Mouse (Mus musculus) bone marrow macrophage, adult 2 months (primary cell): ENCODE measurements around the gene Grwd1. TPM values are rescaled to one million over a fixed set of nuclear protein-coding genes. Genes with fewer than 3 reads are reported as not detected.
A peak's percentile ranks its signal among the peaks of the same experiment; 100 is the strongest.

ENCODE experiments used
- H3K27ac ChIP-seq: 2 replicates; pipeline ENCODE4 v1.5.1; 2012; ENCODE audit warnings: low read depth, low read length; ENCODE audit not compliant: insufficient read depth
- H3K4me1 ChIP-seq: 2 replicates; pipeline ENCODE4 v1.6.1; 2012; ENCODE audit warnings: low read length; ENCODE audit not compliant: control insufficient read depth, insufficient read depth
- H3K4me3 ChIP-seq: 2 replicates; pipeline ENCODE4 v1.5.1; 2012; ENCODE audit warnings: mild to moderate bottlenecking, low read length, moderate library complexity; ENCODE audit not compliant: insufficient read depth
- CTCF ChIP-seq: IDR thresholded peaks from 2 replicates; pipeline ENCODE4 v1.5.1; 2012; ENCODE audit warnings: low read depth, mild to moderate bottlenecking, low read length, moderate library complexity
- POLR2A ChIP-seq: IDR thresholded peaks from 2 replicates; pipeline ENCODE4 v1.6.1; 2012; ENCODE audit warnings: mild to moderate bottlenecking, low read depth, low read length, borderline replicate concordance
- polyA plus RNA-seq: library from polyadenylated mRNA; stranded (reverse); fragments of >200 nt; gene quantifications from 2 replicates; pipeline ENCODE4 v1.2.4, GENCODE M21; 2012; ENCODE audit not compliant: missing spikeins, insufficient read depth, insufficient read length

The Grwd1 gene
- polyA plus RNA-seq, 1 experiment, result 4.4 TPM

DNA sequence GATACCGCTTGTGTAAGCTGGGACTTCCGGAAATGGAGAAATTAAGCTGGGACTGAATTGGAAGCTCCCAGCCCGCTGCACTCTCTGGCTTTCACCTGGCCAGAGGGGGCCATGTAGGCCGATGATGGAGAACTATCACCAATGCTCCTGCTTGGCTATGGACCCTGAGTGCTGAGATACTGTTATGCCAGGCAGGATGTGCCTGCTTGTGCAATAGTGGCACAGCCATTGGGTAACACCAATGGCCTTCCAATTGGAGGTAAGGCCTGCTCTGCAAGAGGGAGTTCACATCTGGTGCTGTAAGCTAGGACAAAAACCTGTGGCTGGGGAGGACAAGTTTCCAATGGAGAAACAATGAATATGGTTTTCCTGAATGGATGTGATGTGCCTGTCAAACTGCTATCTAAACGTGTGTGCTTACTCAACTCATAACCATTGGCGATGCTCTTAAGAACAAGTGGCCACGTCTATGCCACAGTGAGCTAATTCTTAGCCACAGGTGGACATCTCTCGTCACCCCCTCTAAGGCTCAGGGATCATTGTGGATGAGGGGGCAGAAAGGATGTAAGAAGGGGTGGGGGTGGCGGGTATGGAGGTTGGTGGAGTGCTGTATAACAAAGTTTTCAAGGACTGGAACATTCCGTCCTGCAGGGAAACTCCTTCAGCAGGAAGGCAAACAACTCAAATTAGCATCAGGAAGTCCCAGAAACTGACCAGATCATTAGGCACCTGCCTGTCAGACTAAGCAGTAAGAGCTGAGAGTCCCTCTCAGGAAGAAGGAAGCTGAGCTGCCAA is 12.4 kb upstream of the Grwd1 start:
- Histone ChIP-seq H3K27ac (no peak overlapping the region), H3K4me3 (no peak overlapping the region), H3K4me1 (no peaks in the 10 kb centered on the region)
- TF ChIP-seq CTCF, result no peak
- no peak for TF ChIP-seq POLR2A

DNA sequence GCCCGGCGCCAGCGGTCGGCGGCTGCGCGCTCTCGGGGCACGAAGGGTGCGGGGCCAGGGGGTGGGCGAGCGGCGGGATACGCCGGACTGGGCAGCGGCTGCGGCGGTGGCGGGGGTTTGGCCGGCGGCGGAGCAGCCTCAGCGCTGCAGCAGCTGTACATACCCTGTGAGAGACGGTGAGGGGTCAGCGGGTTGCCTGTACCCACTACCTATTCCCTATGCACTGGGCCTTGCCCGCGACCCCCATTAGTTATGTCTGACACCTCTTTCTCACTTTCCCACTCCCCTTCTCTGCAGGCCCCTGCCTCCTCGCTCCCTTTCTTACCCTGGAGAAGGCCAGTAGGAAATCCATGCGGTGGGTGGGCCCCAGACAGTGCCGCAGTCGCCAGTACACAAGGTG is 3.2 kb upstream of the Grwd1 start:
- TF ChIP-seq POLR2A (no peak), CTCF (no peak)
- Histone ChIP-seq H3K4me3 (no peak overlapping the region), H3K4me1 (peaks cover 7% of the 10 kb centered on the region), H3K27ac (no peak overlapping the region)

DNA sequence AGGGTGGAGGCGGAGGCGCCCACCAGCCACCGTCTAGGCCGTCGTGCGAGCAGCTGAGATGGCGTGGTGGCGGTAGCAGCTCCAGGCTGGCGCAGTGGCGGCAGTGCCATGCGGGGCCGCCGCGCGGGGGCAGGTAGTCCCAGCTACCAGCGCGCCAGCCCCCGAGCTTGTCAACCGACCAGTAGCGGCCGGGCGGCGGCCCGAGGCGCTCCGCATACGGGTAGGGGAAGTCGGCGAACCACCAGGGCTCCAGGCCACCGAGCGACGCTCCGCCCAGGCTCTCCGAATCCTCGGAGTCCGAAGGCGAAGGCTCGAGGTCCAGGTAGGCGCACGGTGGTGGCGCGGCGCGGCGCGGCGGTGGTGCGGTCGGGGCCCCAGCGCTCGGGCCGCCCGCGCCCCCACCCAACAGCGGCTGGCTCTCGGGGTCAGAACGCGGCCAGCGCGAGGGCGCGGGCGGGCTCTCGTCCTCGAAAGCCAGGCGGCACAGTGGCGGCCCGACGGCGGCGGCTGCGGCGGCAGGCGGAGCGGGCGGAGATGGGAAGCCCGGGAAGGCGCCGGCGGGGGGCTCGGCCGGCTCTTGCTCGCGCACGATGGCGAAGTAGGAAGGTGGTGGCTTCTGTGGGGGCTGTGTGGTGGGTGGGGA is 2.5 kb upstream of the Grwd1 start:
- peak overlapping the region; percentile 30 for H3K4me3 ChIP-seq

DNA sequence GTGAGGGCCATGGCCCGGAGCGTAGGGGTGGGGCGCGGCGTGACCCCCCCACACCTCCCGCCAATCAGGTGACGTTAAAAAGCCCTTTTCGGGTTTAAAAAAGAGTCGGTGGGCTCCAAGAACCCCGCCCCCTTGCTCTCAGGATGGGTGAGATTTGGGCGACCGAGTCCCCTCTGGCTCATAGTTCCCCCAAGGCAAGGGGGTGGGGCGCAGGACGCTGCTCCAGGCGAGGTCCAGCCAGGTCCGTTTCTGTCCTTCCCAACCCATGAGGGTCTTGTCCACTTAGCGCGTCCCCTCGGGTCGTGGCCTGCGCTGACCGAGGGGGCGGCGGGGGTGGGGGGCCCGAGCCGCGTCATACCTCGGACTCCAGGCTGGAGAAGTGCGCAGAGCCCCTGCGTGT is 1.7 kb upstream of the Grwd1 start:
- no peak overlapping the region for H3K4me3 ChIP-seq
- TF ChIP-seq POLR2A (no peak), CTCF (no peak)
- no peak overlapping the region for H3K27ac ChIP-seq
- H3K4me1 ChIP-seq, result peaks cover 7% of the 10 kb centered on the region

More for the DNA sequence above, 2.5 kb upstream of the Grwd1 start:
- Histone ChIP-seq H3K4me1 (peaks cover 7% of the 10 kb centered on the region), H3K27ac (no peak overlapping the region)
- TF ChIP-seq CTCF (no peak), POLR2A (no peak)

DNA sequence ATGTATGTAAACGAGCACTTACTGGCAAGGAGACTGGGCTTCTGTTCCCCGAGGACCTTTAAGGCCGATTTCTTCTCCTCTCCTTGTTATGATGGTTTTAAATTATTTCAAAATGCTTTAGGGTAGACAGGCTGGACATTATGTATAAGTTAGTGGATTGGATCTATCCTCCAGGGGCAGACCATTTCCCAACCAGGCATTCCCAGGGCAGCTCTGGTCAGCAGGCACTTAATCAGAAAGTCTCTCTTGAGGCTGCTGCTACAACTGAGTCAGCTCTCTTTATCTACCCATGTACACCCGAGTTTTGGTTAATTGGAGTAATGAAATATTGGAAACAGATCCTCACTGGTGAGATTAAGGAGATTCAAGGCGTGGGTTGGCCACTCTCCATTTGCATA is 383 bp upstream of the Grwd1 start:
- Histone ChIP-seq H3K27ac (no peak overlapping the region), H3K4me3 (peak overlapping the region; percentile 88), H3K4me1 (peaks cover 7% of the 10 kb centered on the region)
- TF ChIP-seq CTCF (no peak), POLR2A (no peak)

DNA sequence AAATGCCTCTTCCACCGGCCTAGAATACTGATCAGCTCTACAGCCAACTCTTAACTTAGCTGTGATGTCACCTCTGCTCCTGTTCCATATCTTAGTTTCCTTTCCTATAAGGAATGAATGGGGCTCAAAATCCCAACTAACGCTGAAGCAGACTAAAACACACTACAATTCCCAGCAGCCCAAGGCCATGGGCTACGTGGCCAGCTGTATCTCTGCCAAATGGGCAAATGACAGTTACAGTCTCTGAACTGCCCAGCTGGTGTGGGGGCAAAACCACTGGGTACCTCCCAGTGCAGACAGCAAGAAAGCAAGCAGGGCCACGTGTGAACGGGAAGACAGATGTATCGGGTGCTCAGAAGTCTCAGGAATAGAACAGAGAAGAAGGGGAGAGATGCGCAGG is 4.1 kb downstream of the Grwd1 start:
- Histone ChIP-seq H3K27ac (no peak overlapping the region), H3K4me1 (peaks cover 7% of the 10 kb centered on the region), H3K4me3 (no peak overlapping the region)
- TF ChIP-seq POLR2A (no peak), CTCF (no peak)

DNA sequence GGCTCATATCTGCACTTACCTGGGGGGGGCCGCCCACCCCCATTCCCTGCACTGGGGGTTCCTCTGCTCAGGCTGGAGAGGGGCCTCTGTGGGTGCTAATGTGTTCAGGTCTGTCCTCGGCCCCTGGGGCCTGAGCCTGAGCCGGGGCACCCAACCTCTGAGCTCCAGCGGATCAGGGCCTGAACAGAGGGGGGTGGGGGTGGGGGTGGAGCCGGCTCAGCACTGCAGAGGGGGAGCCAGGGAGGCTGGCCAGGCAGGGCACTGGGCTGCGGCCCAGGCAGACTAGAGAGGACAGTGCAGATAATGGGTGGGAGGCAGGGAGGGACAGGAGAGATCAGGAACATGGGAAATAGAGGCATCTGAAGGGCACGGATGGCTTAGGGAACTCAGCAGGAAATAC is 6.1 kb downstream of the Grwd1 start, which contains the start of gene Kcnj14:
Kcnj14 (minus strand) TSS at position 185 of the 400 bp plus-strand sequence.
- Histone ChIP-seq H3K27ac (no peak within 1 kb of the TSS), H3K4me3 (no peak within 1 kb of the TSS), H3K4me1 (peaks cover under 1% of the 10 kb centered on the region)
- TF ChIP-seq CTCF (no peak), POLR2A (no peak)

DNA sequence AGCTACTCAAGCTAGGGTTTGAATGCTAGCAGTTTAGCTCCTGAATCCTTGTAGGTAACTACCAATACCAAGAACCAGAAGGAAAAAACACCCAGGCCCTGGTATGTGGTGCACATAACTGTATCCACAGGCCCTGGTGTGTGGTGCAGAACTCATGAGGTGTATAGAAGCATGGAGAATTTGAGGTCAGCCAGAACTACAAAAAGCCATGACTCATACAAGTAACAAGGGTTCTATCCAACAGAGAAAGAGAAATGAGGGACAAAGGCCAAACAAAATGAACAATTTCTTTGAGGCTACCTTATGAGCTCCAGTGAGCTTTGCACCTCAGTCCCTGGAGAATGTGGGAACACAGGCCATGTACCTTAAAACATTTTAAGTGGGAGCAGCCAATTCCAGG is 9.8 kb downstream of the Grwd1 start:
- no peak for TF ChIP-seq CTCF
- no peak for TF ChIP-seq POLR2A
- Histone ChIP-seq H3K4me3 (no peak overlapping the region), H3K27ac (no peak overlapping the region), H3K4me1 (peaks cover 5% of the 10 kb centered on the region)

DNA sequence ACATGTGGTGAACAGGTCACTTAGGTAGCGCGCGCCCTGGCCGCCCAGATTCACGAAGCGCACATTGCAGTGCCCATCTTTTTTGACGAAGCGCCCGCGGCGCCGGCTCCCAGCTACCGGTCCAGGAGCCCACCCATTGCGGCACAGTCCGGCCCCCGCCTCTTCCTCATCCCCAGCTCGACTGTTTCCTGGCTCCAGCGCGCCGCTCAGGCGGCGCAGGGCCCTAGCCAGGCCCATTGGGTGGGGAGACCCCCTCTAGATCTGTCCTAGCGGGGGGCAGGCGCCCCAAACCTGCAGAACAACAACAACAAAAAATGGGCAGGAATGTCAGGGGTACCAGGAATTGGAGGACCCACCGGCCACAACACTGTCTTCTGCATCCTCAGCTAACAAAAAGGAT is 10.9 kb downstream of the Grwd1 start:
- no peak for TF ChIP-seq POLR2A
- TF ChIP-seq CTCF, result no peak
- H3K27ac ChIP-seq, result no peak overlapping the region
- peaks cover 16% of the 10 kb centered on the region for H3K4me1 ChIP-seq
- H3K4me3 ChIP-seq, result no peak overlapping the region

DNA sequence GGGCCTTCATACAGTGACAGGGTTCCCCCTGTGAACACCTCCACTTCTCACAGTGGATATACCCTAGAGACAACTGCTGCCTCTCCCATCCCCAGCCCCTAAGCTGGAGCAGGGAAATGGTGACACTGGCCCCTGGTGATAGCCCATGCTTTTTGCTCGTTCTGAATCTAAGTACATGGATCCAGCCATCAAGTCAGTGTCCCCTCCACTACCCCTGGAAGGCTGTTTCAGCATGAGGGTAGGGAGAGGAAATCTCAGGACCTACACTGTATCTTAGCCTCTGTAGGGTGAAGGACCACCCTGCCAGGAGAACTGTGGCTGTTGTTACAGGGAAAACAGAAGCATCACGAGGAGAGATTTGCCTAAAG is 14.8 kb downstream of the Grwd1 start:
- no peak overlapping the region for H3K27ac ChIP-seq
- no peak for TF ChIP-seq POLR2A
- no peak for TF ChIP-seq CTCF
- no peak overlapping the region for H3K4me3 ChIP-seq
- H3K4me1 ChIP-seq, result peaks cover 19% of the 10 kb centered on the region
